Mouse (Mus musculus) kidney, embryonic 15.5 days (tissue): ENCODE data around the gene Hs3st6. TPM values are rescaled to one million over a fixed set of nuclear protein-coding genes. Genes with fewer than 3 reads are reported as not detected.
"Not testable (repeated sequence)": the region's sequence is repeated elsewhere in the genome, so short reads cannot be mapped to it uniquely, and the experiment has no call there.

Experiments
- ATAC-seq: fragments of 200-750 bp; cut with Nextera tagmentation; replicated peaks from 2 replicates; pipeline ENCODE4 v1.8.0; 2017; ENCODE audit warnings: moderate TSS enrichment; ENCODE audit not compliant: low FRiP score
- H3K27ac ChIP-seq: fragments of 300-500 bp; sonication (generic); 2 replicates; pipeline ENCODE4 v1.5.1; 2015; ENCODE audit warnings: mild to moderate bottlenecking, inconsistent platforms
- H3K27me3 ChIP-seq: fragments of 300-500 bp; sonication (generic); 2 replicates; pipeline ENCODE4 v1.6.1; 2015; ENCODE audit warnings: inconsistent platforms
- H3K36me3 ChIP-seq: fragments of 300-500 bp; sonication (generic); 2 replicates; pipeline ENCODE4 v1.6.1; 2015; ENCODE audit warnings: inconsistent platforms
- H3K4me1 ChIP-seq: fragments of 300-500 bp; sonication (generic); 2 replicates; pipeline ENCODE4 v1.6.1; 2015; ENCODE audit warnings: inconsistent platforms
- H3K4me2 ChIP-seq: fragments of 300-500 bp; sonication (generic); 2 replicates; pipeline ENCODE4 v1.6.1; 2015; ENCODE audit warnings: moderate library complexity, mild to moderate bottlenecking, inconsistent platforms
- H3K4me3 ChIP-seq: fragments of 300-500 bp; sonication (generic); replicated peaks from 2 replicates; pipeline ENCODE4 v1.5.1; 2015; ENCODE audit warnings: mild to moderate bottlenecking, inconsistent platforms
- H3K9ac ChIP-seq: fragments of 300-500 bp; sonication (generic); 2 replicates; pipeline ENCODE4 v1.6.1; 2015; ENCODE audit warnings: mild to moderate bottlenecking, inconsistent platforms
- H3K9me3 ChIP-seq: fragments of 300-500 bp; sonication (generic); replicated peaks from 2 replicates; pipeline ENCODE4 v1.6.1; 2016; ENCODE audit warnings: inconsistent platforms
- WGBS: fragments of 180-500 bp; shearing (Covaris S2); methylation state at CpG from one replicate; pipeline ENCODE4 v1.1.7; 2015; ENCODE audit warnings: mixed read lengths; 5-methylcytosine and 5-hydroxymethylcytosine counted together
- polyA plus RNA-seq: library from polyadenylated mRNA; unstranded; fragments of >200 nt; fragmentation: Nextera tagmentation; extraction: Ambion mirVana; gene quantifications from 2 replicates; pipeline ENCODE4 v1.2.1, GENCODE M21; 2015

Hs3st6 gene
- polyA plus RNA-seq, 1 experiment from 2014 or later, result 26.0 TPM

DNA sequence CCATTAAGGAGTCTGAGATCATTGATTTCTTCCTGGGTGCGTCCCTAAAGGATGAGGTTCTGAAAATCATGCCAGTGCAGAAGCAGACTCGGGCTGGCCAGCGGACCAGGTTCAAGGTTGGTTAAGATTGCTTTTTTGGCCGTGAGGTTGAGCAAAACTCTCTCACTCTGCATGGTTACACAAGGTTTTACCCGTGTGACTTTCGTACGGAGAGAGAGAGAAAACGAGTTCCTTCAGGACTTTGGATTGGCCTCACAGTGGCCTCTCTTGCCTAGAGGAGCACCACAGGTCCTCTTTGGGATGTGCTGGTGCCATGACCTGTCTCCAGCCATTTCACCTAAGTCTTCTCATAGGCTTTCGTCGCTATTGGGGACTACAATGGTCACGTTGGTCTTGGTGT, 32.2 kb upstream of the Hs3st6 start:
- Histone ChIP-seq H3K4me3 (peak overlapping the region; percentile 98), H3K4me2 (peak overlapping the region; percentile 70), H3K4me1 (peaks cover 41% of the 10 kb centered on the region), H3K36me3 (peaks cover 44% of the 10 kb centered on the region), H3K9ac (peak overlapping the region; percentile 72), H3K27ac (peak overlapping the region; percentile 86)
- H3K9me3 ChIP-seq, H3K27me3 ChIP-seq, ATAC-seq: not testable (repeated sequence)
- WGBS, result under 1% methylated on average over 11 of the region's 11 CpGs

DNA sequence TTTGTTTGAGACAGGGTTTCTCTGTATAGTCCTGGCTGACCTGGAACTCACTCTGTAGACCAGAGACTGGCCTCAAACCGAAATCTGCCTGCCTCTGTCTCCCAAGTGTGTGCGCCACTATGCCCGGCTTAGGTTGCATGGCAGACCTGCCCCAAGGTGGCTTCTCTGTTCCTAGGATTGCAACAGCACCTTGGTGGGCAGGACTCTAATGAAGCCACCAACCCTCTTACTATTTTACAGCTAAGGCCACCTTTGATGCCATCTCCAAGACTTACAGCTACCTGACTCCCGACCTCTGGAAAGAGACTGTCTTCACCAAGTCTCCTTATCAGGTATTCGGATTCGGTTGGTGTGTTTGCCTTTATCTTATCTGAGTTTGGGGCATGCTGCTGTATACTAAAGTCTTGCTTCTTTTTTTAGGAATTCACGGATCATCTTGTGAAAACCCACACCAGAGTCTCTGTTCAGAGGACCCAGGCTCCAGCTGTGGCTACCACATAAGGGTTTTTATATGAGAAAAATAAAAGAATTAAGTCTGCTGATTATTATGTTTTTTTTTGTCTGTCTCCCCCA, 31.3 kb upstream of the Hs3st6 start:
- peak overlapping the region; percentile 98 for H3K4me3 ChIP-seq
- peaks cover 34% of the 10 kb centered on the region for H3K4me1 ChIP-seq
- H3K9ac ChIP-seq, result peak overlapping the region; percentile 72
- H3K9me3 ChIP-seq, ATAC-seq, H3K27me3 ChIP-seq: not testable (repeated sequence)
- WGBS, result 53% methylated on average over 7 of the region's 7 CpGs
- peak overlapping the region; percentile 70 for H3K4me2 ChIP-seq
- peak overlapping the region; percentile 30; the same call in 1 of the 2 replicates for H3K27ac ChIP-seq
- H3K36me3 ChIP-seq, result peaks cover 39% of the 10 kb centered on the region

DNA sequence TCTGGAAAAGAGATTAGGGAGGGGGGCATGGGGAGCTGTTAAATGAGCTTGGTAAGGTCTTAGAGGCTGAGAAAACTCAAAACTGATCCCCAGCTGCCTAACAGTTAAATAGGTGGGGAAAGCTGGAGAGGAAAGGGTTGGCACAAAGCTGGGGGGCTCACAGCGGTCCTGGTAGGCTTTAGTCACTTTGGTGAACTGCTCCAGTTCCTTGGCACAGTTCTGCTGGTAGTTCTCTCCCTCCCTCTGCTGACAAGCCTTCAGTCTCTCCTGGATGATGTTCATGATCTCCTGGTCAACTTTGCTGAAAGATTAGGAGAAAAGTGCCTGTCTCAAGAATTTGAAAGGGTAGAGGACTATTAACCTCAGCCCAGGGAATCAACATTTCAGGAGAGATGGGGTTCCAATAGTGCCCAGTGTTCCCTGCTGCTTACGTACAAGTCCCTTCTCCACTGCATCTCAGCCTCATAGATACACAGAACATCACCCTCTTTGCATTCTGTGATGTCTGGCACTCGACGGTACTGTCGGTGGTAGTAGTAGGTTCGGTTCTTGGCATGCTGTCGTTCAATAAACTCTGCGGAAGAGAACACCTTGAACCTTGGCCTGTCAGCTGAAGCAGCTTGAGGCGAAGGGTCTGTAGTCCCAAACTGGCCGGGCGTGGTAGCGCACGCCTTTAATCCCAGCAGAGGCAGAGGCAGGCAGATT, 30.4 kb upstream of the Hs3st6 start:
- H3K4me2 ChIP-seq, result peak overlapping the region; percentile 70
- 36% methylated on average over 13 of the region's 13 CpGs for WGBS
- no peaks in the 10 kb centered on the region for H3K9me3 ChIP-seq
- 0 out of 2 replicates have a peak overlapping the region, but pooled peaks have one; percentile 92 for H3K27ac ChIP-seq
- H3K36me3 ChIP-seq, result peaks cover 31% of the 10 kb centered on the region
- no peaks in the 10 kb centered on the region for H3K27me3 ChIP-seq
- peaks cover 34% of the 10 kb centered on the region for H3K4me1 ChIP-seq
- peak overlapping the region; percentile 98 for H3K4me3 ChIP-seq
- peak overlapping the region; percentile 16 for H3K9ac ChIP-seq
- no peak for ATAC-seq

DNA sequence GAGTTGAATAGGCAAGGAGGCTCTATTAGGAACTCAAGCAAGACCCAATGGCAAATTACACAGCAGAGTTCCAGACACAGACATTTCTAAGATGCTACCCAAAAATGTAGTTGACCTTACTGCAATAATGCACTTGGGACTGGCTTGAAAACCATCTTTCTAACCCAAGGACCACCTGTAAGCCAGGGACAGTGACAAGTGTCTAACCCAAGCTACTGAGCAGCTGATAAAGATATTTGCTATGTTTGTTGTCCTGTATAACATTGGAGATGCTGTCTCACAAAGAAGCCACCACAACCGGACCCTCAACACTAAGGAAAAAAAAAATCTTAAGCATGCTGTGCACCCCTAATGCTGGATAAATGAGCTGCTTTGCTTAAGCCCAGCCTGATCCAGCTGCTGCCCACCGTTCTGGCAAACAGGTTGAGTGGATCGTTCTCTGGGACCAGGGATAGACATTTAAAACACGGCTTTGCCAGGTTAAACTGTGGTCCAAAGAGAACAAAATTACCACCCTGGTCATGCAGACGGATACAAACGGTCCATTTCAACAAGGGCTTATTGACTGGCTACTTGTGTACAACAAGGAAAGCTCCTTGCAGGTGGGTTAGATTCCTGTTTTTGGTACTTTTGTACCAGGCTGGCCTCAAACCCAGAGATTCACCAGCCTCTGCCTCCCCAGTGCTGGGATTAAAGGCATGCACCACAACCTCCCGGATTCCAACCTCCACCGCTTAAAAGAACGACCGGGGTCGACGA, 29.5 kb upstream of the Hs3st6 start:
- Histone ChIP-seq H3K36me3 (peaks cover 22% of the 10 kb centered on the region), H3K9ac (peak overlapping the region; percentile 91), H3K27me3 (no peaks in the 10 kb centered on the region), H3K4me3 (peak overlapping the region; percentile 98), H3K27ac (peak overlapping the region; percentile 92), H3K9me3 (no peaks in the 10 kb centered on the region), H3K4me2 (peak overlapping the region; percentile 70), H3K4me1 (peaks cover 34% of the 10 kb centered on the region)
- 3% methylated on average over 12 of the region's 12 CpGs for WGBS
- no peak for ATAC-seq

DNA sequence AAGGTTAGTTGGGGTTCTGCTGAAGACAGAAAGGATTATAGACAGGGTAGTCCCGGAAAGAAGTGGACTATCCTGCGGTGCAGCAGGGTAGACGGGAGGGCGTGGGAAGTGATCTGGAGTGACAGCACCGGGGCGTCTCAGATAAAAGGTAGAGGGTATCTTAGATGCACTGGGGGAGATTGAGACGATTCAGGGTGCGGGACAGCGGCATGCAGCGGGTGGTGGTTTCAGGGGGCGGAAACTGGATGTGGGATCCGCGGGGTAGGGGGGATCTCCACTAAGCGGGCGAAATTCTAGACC, 29.0 kb upstream of the Hs3st6 start:
- WGBS, result under 1% methylated on average over 15 of the region's 15 CpGs
- Histone ChIP-seq H3K4me3 (peak overlapping the region; percentile 98), H3K36me3 (peaks cover 17% of the 10 kb centered on the region), H3K27me3 (no peaks in the 10 kb centered on the region), H3K4me2 (peak overlapping the region; percentile 70), H3K27ac (peak overlapping the region; percentile 92), H3K4me1 (peaks cover 29% of the 10 kb centered on the region), H3K9ac (peak overlapping the region; percentile 91), H3K9me3 (no peaks in the 10 kb centered on the region)
- ATAC-seq, result peak; percentile 5; the same call in 1 of the 2 replicates

DNA sequence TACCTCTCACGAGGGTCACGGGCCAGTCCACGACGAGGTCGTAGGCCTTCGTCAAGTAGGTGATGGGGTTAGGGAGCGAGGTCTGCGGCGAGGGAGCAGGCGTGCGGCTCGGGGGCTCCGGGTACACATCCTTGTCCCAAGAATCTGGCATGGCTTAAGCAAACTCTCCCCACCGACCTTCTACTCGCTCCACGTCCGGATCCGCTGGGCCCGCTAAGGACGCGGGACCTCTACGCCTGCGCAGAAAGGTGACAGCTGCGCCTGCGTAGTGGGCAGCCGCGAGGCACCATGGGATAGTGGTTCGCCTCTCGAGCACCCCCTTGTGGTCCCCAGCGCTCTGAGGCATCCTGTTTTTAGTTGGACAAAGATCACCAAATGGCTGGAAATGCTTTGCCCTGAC, 28.6 kb upstream of the Hs3st6 start, which contains the start of gene Ndufb10:
Gene Ndufb10, minus strand, starts transcription at position 295 of the 400 bp plus-strand sequence.
- no peaks in the 10 kb centered on the region for H3K9me3 ChIP-seq
- H3K4me3 ChIP-seq, result peak within 1 kb of the TSS; percentile 98
- H3K27ac ChIP-seq, result peak within 1 kb of the TSS; percentile 92
- ATAC-seq, result peak; percentile 74
- peak within 1 kb of the TSS; percentile 70 for H3K4me2 ChIP-seq
- H3K36me3 ChIP-seq, result peaks cover 16% of the 10 kb centered on the region
- H3K27me3 ChIP-seq, result no peaks in the 10 kb centered on the region
- peaks cover 26% of the 10 kb centered on the region for H3K4me1 ChIP-seq
- WGBS, result under 1% methylated on average over 30 of the region's 30 CpGs
- peak within 1 kb of the TSS; percentile 91 for H3K9ac ChIP-seq

DNA sequence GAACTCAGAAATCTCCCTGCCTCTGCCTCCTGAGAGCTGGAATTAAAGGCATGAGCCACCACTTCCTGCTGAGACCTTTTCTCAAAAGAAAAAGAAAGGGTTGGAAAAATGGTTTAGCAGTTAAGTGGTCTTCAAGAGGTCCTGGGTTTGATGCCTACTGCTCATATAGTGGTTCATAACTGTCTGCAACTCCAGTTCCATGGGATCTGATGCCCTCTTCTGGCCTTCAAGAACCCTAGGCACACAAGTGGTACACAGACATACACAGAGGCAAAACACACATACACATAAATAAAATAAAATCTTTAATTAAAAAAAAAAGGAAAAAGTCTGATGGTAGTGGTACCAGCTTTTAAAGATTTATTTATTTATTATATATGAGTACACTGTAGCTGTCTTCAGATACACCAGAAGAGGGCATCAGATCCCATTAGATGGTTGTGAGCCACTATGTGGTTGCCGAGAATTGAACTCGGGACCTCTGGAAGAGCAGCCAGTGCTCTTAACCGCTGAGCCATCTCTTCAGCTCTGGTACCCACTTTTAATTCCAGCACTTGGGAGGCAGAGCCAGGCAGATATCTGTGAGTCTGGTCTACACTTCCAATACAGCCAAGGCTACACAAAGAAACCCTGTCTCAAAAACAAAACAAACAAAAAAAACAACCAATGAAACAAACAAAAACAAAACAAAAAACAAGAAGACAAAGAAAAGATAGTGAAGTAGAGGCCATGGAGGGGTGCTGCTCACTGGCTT, 27.0 kb upstream of the Hs3st6 start:
- no peak overlapping the region for H3K27ac ChIP-seq
- H3K4me3 ChIP-seq, result no peak overlapping the region
- no peaks in the 10 kb centered on the region for H3K27me3 ChIP-seq
- 74% methylated on average over 3 of the region's 3 CpGs for WGBS
- peaks cover 16% of the 10 kb centered on the region for H3K36me3 ChIP-seq
- ATAC-seq, result no peak
- peaks cover 26% of the 10 kb centered on the region for H3K4me1 ChIP-seq
- no peak overlapping the region for H3K9ac ChIP-seq
- H3K9me3 ChIP-seq, result no peaks in the 10 kb centered on the region
- H3K4me2 ChIP-seq, result no peak overlapping the region

DNA sequence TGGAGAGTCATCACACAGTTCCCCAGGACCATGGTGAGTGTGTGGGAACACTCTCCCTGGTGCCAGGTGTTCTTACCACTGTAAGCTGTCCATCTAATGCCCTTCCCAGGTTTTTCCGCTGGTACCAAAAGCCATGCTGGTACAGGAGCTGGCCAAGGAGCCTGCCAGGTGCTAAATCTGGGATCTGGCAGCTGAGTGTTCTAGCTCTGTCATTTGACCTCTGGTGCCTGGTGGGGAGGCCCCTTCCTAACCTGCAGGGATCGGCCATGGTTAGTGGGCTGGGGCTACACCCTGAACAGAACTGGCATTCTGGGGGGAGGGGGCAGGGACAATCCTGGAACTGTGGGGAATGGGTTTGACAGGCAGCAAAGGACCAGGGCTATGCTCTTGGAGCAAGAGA, 25.2 kb upstream of the Hs3st6 start, which contains the start of gene Rpl3l:
Gene Rpl3l, plus strand, starts transcription at position 203 of the 400 bp plus-strand sequence.
- H3K9ac ChIP-seq, result no peak within 1 kb of the TSS

DNA sequence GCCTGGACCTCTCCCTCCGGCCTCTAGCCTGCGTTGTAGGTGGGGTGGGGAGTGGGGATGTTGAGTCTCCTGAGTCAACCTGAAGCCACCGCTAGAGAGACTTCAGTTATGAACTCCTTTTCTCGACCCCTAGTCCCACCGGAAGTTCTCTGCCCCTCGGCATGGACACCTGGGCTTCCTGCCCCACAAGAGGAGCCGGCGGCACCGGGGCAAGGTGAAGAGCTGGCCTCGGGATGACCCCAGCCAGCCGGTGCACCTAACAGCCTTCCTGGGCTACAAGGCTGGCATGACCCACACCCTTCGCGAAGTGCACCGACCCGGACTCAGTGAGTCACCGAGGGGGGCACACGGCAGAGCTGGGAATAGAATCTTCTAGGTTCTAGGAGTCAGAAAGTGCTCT, 24.6 kb upstream of the Hs3st6 start:
- WGBS, result 71% methylated on average over 17 of the region's 17 CpGs
- no peaks in the 10 kb centered on the region for H3K9me3 ChIP-seq
- H3K27me3 ChIP-seq, result no peaks in the 10 kb centered on the region
- peaks cover 5% of the 10 kb centered on the region for H3K4me1 ChIP-seq
- H3K9ac ChIP-seq, result no peak overlapping the region
- no peak for ATAC-seq
- no peaks in the 10 kb centered on the region for H3K36me3 ChIP-seq
- H3K27ac ChIP-seq, result no peak overlapping the region
- no peak overlapping the region for H3K4me2 ChIP-seq
- no peak overlapping the region for H3K4me3 ChIP-seq

More for the DNA sequence above, 25.2 kb upstream of the Hs3st6 start, which contains the start of gene Rpl3l:
- ATAC-seq, result no peak
- no peak within 1 kb of the TSS for H3K4me3 ChIP-seq
- peaks cover 1% of the 10 kb centered on the region; the same call in 1 of the 2 replicates for H3K36me3 ChIP-seq
- no peaks in the 10 kb centered on the region for H3K27me3 ChIP-seq
- WGBS, result 60% methylated on average over 2 of the region's 2 CpGs
- H3K9me3 ChIP-seq, result no peaks in the 10 kb centered on the region
- no peak within 1 kb of the TSS for H3K4me2 ChIP-seq
- H3K27ac ChIP-seq, result no peak within 1 kb of the TSS
- H3K4me1 ChIP-seq, result peaks cover 10% of the 10 kb centered on the region

DNA sequence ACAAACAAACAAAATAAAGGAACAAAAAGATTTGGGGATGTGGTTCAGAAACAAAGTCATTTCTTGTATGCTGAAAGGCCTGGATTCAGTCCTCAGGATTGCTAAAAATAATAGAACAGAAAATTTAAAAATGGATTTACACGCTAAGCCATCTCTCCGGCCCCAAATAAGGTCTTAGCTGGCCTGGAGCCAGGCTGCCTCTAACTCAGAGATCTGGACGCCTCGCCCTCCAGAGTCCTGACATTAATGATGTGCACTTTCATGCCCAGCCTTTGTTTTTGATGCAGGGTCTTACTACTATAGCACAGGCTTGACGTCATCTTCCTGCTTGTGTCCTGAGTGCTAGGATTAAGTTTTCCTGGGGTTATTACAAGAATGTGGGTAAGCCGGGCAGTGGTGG, 23.7 kb upstream of the Hs3st6 start:
- Histone ChIP-seq H3K36me3 (no peaks in the 10 kb centered on the region), H3K27ac (no peak overlapping the region), H3K4me1 (no peaks in the 10 kb centered on the region), H3K9me3 (no peaks in the 10 kb centered on the region), H3K27me3 (no peaks in the 10 kb centered on the region), H3K4me3 (no peak overlapping the region), H3K4me2 (no peak overlapping the region), H3K9ac (no peak overlapping the region)
- WGBS, result 78% methylated on average over 6 of the region's 6 CpGs
- ATAC-seq, result no peak

DNA sequence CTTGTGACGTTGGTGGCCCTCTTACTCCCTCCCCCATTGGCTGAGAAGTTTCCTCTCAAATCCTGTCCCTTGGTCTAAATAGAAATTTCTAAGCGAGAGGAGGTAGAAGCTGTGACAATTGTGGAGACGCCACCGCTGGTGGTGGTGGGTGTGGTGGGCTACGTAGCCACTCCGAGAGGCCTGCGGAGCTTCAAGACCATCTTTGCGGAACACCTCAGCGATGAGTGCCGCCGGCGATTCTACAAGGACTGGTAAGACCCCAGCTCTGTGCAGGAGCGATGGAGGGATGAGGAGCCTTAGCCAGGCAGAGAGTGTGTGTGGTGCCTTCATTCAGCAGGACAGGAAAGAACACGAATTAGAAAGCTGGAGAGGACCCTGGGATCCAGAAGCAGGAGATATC, 22.0 kb upstream of the Hs3st6 start:
- H3K4me1 ChIP-seq, result peaks cover 2% of the 10 kb centered on the region
- H3K36me3 ChIP-seq, result no peaks in the 10 kb centered on the region
- ATAC-seq, result no peak
- H3K4me2 ChIP-seq, result no peak overlapping the region
- WGBS, result 84% methylated on average over 14 of the region's 14 CpGs
- no peaks in the 10 kb centered on the region for H3K9me3 ChIP-seq
- no peaks in the 10 kb centered on the region for H3K27me3 ChIP-seq
- no peak overlapping the region for H3K9ac ChIP-seq
- H3K27ac ChIP-seq, result no peak overlapping the region
- no peak overlapping the region for H3K4me3 ChIP-seq
